In the genomic region with DNA sequence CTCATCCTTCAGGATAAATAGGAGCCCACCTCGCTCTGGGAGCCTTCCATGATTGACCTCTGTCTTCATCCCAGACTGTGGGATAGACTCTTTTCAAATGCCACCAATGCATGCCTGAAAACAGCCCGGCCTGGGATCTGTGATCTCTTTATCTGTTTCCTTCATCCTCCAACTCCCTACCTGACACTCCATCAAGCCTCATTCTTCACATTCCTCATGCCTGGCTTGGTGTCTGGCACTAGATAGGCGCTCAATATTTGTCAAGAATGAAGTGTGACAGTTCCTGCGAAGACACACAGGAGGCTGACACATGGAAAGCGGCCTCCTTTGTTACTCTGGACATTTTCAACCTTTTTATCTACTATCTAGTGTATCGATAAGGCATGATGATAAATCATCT, we compare ENCODE assay signal across 16 mouse cellular contexts. TPM values are rescaled to one million over a fixed set of nuclear protein-coding genes. Genes with fewer than 3 reads are reported as not detected.
DNase-seq lines count a peak whose midpoint lies in the region; ATAC-seq and TF ChIP-seq lines count a peak whose summit lies in the region.
"Had no signal": no experiment of that assay in that cellular context is flagged by ENCODE, and none has a peak within 500 bp of the region (broad histone marks: within the 10 kb centered on the region; RNA-seq: fewer than 3 reads in every experiment).

No protein-coding gene starts in this region.

- H3K9ac ChIP-seq in heart, adult 2 months (ENCODE audit: low read depth, low read length): no peak overlapping the region
- H3K9ac ChIP-seq in kidney, embryonic 16.5 days (replicated peaks; ENCODE audit: low read length): no peak overlapping the region
- H3K9ac ChIP-seq in embryonic facial prominence, embryonic 14.5 days (ENCODE audit: low read depth, low read length): no peak overlapping the region
- H3K9ac ChIP-seq in stomach, embryonic 15.5 days: no peak overlapping the region
- H3K9ac ChIP-seq: liver, embryonic 12.5 days; midbrain, embryonic 15.5 days had no signal

- DNase-seq in heart, adult 11 months: peak; percentile 58
- no peak for DNase-seq in heart, adult 2 months
- DNase-seq in kidney, postnatal 25 days: no peak
- no peak for DNase-seq in embryonic facial prominence, embryonic 14.5 days (ENCODE audit: low spot score)
- DNase-seq in urinary bladder, adult 2 months (ENCODE audit: low spot score): no peak
- DNase-seq: adrenal gland, postnatal 14 days; B cell, adult 2 months; cerebellum, adult 9-11 months; gastrocnemius, postnatal 25 days; kidney, postnatal 4 days; thymus, postnatal 25 days had no signal

- TF ChIP-seq EP300 in heart, adult 2 months (IDR thresholded peaks at IDR 0.05; ENCODE audit: insufficient read depth, low read depth, low read length): no peak

- no peak overlapping the region for H3K4me2 ChIP-seq in kidney, embryonic 16.5 days (replicated peaks; ENCODE audit: low read depth, low read length)
- no peak overlapping the region for H3K4me2 ChIP-seq in embryonic facial prominence, embryonic 14.5 days (ENCODE audit: low read depth, low read length)
- H3K4me2 ChIP-seq in stomach, embryonic 15.5 days: no peak overlapping the region
- H3K4me2 ChIP-seq: liver, embryonic 12.5 days; midbrain, embryonic 15.5 days had no signal

- no peaks in the 10 kb centered on the region for H3K36me3 ChIP-seq in heart, adult 2 months (ENCODE audit: control insufficient read depth, insufficient read depth, low read length)
- no peaks in the 10 kb centered on the region for H3K36me3 ChIP-seq in kidney, embryonic 16.5 days (ENCODE audit: insufficient read depth, low read length)
- no peaks in the 10 kb centered on the region for H3K36me3 ChIP-seq in embryonic facial prominence, embryonic 14.5 days (ENCODE audit: control insufficient read depth, insufficient read depth, low read length)
- H3K36me3 ChIP-seq in stomach, embryonic 15.5 days: no peaks in the 10 kb centered on the region
- H3K36me3 ChIP-seq: liver, embryonic 12.5 days; midbrain, embryonic 15.5 days had no signal

- no peaks in the 10 kb centered on the region for H3K27me3 ChIP-seq in heart, adult 2 months (ENCODE audit: control insufficient read depth, insufficient read depth, low read length)
- H3K27me3 ChIP-seq in kidney, embryonic 16.5 days (ENCODE audit: insufficient read depth, low read length): no peaks in the 10 kb centered on the region
- H3K27me3 ChIP-seq in embryonic facial prominence, embryonic 14.5 days (replicated peaks; ENCODE audit: control insufficient read depth, insufficient read depth, low read length): no peaks in the 10 kb centered on the region
- no peaks in the 10 kb centered on the region for H3K27me3 ChIP-seq in stomach, embryonic 15.5 days (replicated peaks)
- H3K27me3 ChIP-seq: liver, embryonic 12.5 days; midbrain, embryonic 15.5 days had no signal

- intact Hi-C loops in heart, adult 2 months (cut with DNase I): no loop called here

- H3K27ac ChIP-seq in heart, adult 2 months: no peak overlapping the region
- H3K27ac ChIP-seq in kidney, embryonic 16.5 days (ENCODE audit: low read length): peak overlapping the region; percentile 31; the same call in 1 of the 2 replicates
- H3K27ac ChIP-seq in embryonic facial prominence, embryonic 14.5 days (replicated peaks; ENCODE audit: low read depth, low read length): peak overlapping the region; percentile 61
- H3K27ac ChIP-seq in stomach, embryonic 15.5 days: peak overlapping the region; percentile 77
- H3K27ac ChIP-seq: liver, embryonic 12.5 days; macrophage; midbrain, embryonic 15.5 days had no signal

- WGBS in heart, adult 2 months: 68% methylated on average over 6 of the region's 6 CpGs
- WGBS in kidney, embryonic 16.5 days: 71% methylated on average over 6 of the region's 6 CpGs
- WGBS in embryonic facial prominence, embryonic 14.5 days: 67% methylated on average over 6 of the region's 6 CpGs
- WGBS in stomach, embryonic 15.5 days: 63% methylated on average over 6 of the region's 6 CpGs

- no peak for ATAC-seq in kidney, embryonic 16.5 days (ENCODE audit: low FRiP score, low TSS enrichment)
- no peak for ATAC-seq in embryonic facial prominence, embryonic 14.5 days (ENCODE audit: low read depth)
- ATAC-seq in stomach, embryonic 15.5 days (ENCODE audit: insufficient read depth, low FRiP score, low read depth): no peak
- ATAC-seq: liver, embryonic 12.5 days; midbrain, embryonic 15.5 days had no signal

- H3K9me3 ChIP-seq in kidney, embryonic 16.5 days (ENCODE audit: low read length): no peaks in the 10 kb centered on the region
- no peaks in the 10 kb centered on the region for H3K9me3 ChIP-seq in embryonic facial prominence, embryonic 14.5 days (ENCODE audit: control insufficient read depth, low read length)
- no peaks in the 10 kb centered on the region for H3K9me3 ChIP-seq in stomach, embryonic 15.5 days
- H3K9me3 ChIP-seq: liver, embryonic 12.5 days; midbrain, embryonic 15.5 days had no signal

- no peak for TF ChIP-seq POLR2A in heart, adult 2 months (IDR thresholded peaks at IDR 0.05; ENCODE audit: insufficient read depth, low read depth, low read length)

- H3K79me2 ChIP-seq in heart, adult 2 months (replicated peaks; ENCODE audit: control insufficient read depth, insufficient read depth, low read length): no peaks in the 10 kb centered on the region

- peaks cover 9% of the 10 kb centered on the region for H3K4me1 ChIP-seq in heart, adult 2 months (ENCODE audit: control insufficient read depth, insufficient read depth, low read length)
- peaks cover 23% of the 10 kb centered on the region for H3K4me1 ChIP-seq in kidney, embryonic 16.5 days (ENCODE audit: insufficient read depth, low read length)
- peaks cover 17% of the 10 kb centered on the region for H3K4me1 ChIP-seq in embryonic facial prominence, embryonic 14.5 days (ENCODE audit: control insufficient read depth, insufficient read depth, low read length)
- H3K4me1 ChIP-seq in stomach, embryonic 15.5 days: peaks cover 6% of the 10 kb centered on the region; the same call in 1 of the 2 replicates
- H3K4me1 ChIP-seq: midbrain, embryonic 15.5 days had no signal

- no peak overlapping the region for H3K4me3 ChIP-seq in heart, adult 2 months
- H3K4me3 ChIP-seq in kidney, embryonic 16.5 days (ENCODE audit: low read length): no peak overlapping the region
- no peak overlapping the region for H3K4me3 ChIP-seq in embryonic facial prominence, embryonic 14.5 days (ENCODE audit: low read depth, low read length)
- no peak overlapping the region for H3K4me3 ChIP-seq in stomach, embryonic 15.5 days (replicated peaks)
- H3K4me3 ChIP-seq: liver, embryonic 12.5 days; midbrain, embryonic 15.5 days had no signal

- TF ChIP-seq CTCF in heart, adult 2 months (IDR thresholded peaks at IDR 0.05): no peak

RNA-seq across cellular contexts. Expression of a gene that starts 9.9 kb away (rescaled TPM):
- 1 to 10 TPM; 1.3 to 1.4 TPM for total RNA-seq in heart, adult 2 months (2021)
- 1.9 and 2.3 TPM in 2 replicates for polyA plus RNA-seq in heart, adult 2 months (2012; rRNA removed)
- 20.6 and 21.6 TPM in 2 replicates for polyA plus RNA-seq in kidney, embryonic 16.5 days (2015; fragmentation: Nextera tagmentation; extraction: Ambion mirVana)
- 38.6 and 44.3 TPM in 2 replicates for polyA plus RNA-seq in embryonic facial prominence, embryonic 14.5 days (2014; fragmentation: Nextera tagmentation; extraction: Ambion mirVana)
- 10.0 and 11.5 TPM in 2 replicates for polyA plus RNA-seq in stomach, embryonic 15.5 days (2015; fragmentation: Nextera tagmentation; extraction: Ambion mirVana)
- 5.7 and 7.1 TPM in 2 replicates for polyA plus RNA-seq in urinary bladder, adult 2 months (2012; rRNA removed)

RNA-seq across cellular contexts. Expression of a gene that starts 19.9 kb away (rescaled TPM):
- 1 to 10 TPM; 6.2 to 8.3 TPM for total RNA-seq in heart, adult 2 months (2021)
- 19.5 and 28.1 TPM in 2 replicates for polyA plus RNA-seq in heart, adult 2 months (2012; rRNA removed)
- 2,098 and 2,228 TPM in 2 replicates for polyA plus RNA-seq in kidney, embryonic 16.5 days (2015; fragmentation: Nextera tagmentation; extraction: Ambion mirVana)
- polyA plus RNA-seq in embryonic facial prominence, embryonic 14.5 days (2014; fragmentation: Nextera tagmentation; extraction: Ambion mirVana): 2,046 and 2,257 TPM in 2 replicates
- polyA plus RNA-seq in stomach, embryonic 15.5 days (2015; fragmentation: Nextera tagmentation; extraction: Ambion mirVana): 780 and 950 TPM in 2 replicates
- polyA plus RNA-seq in urinary bladder, adult 2 months (2012; rRNA removed): 4.7 and 5.1 TPM in 2 replicates

Comparison
In these comparisons a context has a peak if more than half of its experiments do, and no peak if none do; other contexts are left out.
1. RNA of a gene that starts 19.9 kb away (polyA plus RNA-seq): 2,098 to 2,228 TPM in kidney, embryonic 16.5 days, 2,046 to 2,257 TPM in embryonic facial prominence, embryonic 14.5 days and 780 to 950 TPM in stomach, embryonic 15.5 days; 19.5 to 28.1 TPM in heart, adult 2 months and 4.7 to 5.1 TPM in urinary bladder, adult 2 months; every median in the first group is over 10 times any median in the second.